Mouse (Mus musculus): ENCODE measurements around the gene Kcnt1.
"Not testable (repeated sequence)": the region's sequence is repeated elsewhere in the genome, so short reads cannot be mapped to it uniquely, and the experiment has no call there.

The Kcnt1 gene

DNA sequence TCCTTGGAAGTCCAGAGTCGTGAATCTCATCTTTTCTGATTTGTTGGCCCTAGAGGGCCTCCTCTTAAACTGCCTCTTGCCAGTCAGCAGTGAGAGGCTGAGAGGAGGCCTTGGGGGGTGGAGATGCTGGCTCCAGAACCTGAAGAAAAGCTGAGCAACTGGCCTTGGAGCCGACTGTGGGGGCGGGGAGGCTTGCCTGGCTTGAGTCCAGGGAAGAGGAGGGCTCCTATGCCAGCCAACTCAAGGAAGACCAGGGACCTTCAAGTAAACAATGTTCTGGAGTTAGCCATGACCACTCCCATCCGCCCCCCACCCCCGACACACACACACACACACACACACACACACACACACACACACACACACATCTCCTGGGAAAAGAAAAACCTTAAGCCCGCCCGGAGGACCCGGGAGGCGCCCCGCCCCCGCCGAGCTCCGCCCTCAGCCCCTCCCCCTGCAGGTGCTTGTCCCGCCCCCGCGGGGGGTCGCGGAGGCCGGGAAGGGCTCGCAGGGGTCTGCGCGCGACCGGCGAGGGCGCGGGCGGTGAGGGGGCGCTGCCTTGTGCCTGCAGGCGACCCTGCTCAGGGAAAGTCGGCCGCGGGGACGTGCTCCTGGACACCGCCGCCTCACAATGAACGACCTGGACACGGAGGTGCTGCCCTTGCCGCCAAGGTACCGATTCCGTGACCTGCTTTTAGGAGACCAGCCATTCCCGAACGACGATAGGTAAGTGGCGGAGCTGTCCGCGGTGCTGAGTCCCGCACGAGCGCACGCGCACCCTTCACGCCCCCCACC lies at the start of gene Kcnt1:
Gene Kcnt1, plus strand, starts transcription at position 398 of the 795 bp plus-strand sequence.
- DNase-seq, result peak; percentile 61

- not testable (repeated sequence) for DNase-seq
Observed at GRCm38 (mm10) chr2:25815748-25816147, 47.8 kb upstream of the Kcnt1 start, which contains the start of gene Glt6d1. Glt6d1 (minus strand) TSS chr2:25815848.

GRCm38 (mm10) chr2:25822806-25823205 lies 40.7 kb upstream of the Kcnt1 start, which contains the start of gene Lcn9:
Lcn9 (plus strand) TSS chr2:25823153.
- no peak for DNase-seq

- no peak for DNase-seq
Observed at GRCm38 (mm10) chr2:25824751-25825150, 38.8 kb upstream of the Kcnt1 start.

GRCm38 (mm10) chr2:25828344-25828947 lies 35.1 kb upstream of the Kcnt1 start:
- no peak for DNase-seq

DNA sequence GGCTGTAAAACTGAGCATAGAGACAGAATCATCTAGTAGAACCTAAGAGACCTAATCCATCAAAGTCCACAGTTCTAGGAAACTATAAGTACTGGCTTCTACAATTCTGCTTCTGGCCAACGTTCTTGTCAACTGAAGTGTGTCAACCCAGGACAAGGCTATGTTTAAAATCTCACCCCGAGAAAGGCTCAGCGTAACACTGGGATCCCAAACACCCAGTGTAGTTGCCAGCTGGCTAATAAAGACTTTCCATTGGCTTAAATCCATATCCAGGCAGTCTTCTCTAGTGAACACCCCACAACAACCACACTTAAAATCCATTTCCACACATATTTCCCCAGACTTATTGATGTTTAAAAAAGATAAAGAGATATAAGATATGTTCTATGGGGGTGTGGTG lies 32.7 kb upstream of the Kcnt1 start:
- DNase-seq, result no peak

- peak; percentile 86 for DNase-seq
Observed at GRCm38 (mm10) chr2:25836291-25836690, 27.2 kb upstream of the Kcnt1 start.

- no peak for DNase-seq
Observed at GRCm38 (mm10) chr2:25842161-25842560, 21.4 kb upstream of the Kcnt1 start.

DNA sequence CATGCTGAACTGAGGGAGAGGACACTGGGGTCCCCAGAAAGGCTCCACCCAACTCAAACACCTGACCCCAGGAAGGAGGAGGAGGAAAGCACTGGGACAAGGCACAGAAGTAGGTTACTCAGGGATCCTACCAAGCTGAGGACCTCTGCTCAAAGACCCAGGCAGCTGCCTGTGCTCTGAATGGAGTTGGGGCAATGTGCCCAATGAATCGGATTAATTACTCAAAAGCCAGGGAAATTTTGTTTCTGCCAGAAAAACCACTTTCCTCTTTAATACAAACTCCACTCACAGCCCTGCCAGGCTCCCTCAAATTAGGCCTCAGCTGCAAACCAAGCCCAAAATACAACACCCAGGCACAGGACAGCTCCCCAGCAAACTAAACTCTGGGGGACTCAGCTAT lies 20.8 kb upstream of the Kcnt1 start:
- no peak for DNase-seq

GRCm38 (mm10) chr2:25844097-25844496 lies 19.4 kb upstream of the Kcnt1 start:
- no peak for DNase-seq

GRCm38 (mm10) chr2:25846516-25846915 lies 17.0 kb upstream of the Kcnt1 start:
- DNase-seq, result no peak

DNA sequence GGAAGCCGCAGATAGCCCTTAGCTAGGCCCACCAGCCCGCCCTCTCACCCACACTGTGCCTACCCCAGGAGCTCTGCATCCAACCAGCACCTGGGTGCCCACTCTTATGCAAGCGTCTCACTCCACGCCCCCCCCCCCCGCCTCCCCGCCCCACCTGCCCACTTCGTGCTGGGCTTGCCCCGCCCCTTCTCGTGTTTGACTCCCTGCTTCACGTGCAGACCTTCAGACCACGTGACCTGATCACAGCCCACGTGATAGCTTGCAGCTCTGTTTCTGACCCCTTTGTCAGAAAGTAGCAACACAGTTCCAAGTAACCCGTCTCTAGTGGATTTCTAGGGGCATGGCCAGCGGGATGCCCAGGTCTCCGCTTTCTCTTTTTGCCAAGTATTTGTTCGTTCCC lies 16.3 kb upstream of the Kcnt1 start, which contains the start of gene Sohlh1:
Gene Sohlh1, minus strand, starts transcription at position 23 of the 400 bp plus-strand sequence.
- DNase-seq, result no peak

DNA sequence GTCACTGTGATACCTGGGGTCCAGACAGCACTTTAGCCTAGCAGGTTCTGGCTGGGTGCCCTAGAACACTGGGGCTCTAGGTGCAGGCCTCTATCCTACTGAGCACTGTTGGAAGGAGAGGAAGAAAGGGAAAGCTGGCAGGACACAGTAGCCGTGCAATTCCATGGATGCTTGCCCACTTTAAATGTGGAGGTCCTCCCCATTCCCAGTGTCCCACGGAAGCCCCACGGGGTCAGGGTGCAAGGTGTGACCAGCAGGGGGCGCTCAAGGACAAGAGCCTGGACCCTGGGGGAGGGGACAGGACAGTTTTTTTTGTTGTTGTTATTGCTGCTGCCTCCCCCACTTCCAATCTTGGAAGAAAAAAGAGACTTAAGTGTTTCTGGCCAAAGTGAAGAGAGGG lies 13.2 kb upstream of the Kcnt1 start:
- peak; percentile 76 for DNase-seq

- no peak for DNase-seq
Observed at GRCm38 (mm10) chr2:25852626-25853025, 10.9 kb upstream of the Kcnt1 start.

DNA sequence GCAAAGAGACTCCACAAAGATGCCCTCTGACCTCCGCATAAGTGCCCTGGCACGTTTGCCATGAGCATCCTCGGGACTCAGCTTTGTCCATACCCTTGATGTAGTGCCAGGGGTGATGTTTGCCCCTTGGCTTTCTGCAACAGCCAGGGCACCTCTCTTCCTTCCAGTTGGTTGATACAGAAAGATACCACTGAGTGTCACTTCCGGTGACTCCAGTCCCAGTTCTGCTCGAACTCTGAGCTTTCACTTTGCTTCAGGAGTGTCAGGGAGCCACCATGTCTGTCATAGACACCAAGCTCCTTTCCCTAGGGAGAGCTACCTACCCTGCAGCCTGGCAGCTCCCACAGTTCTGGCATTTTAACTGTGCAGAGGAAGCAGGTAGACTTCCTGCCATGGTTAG lies 9.5 kb upstream of the Kcnt1 start:
- DNase-seq, result no peak

DNA sequence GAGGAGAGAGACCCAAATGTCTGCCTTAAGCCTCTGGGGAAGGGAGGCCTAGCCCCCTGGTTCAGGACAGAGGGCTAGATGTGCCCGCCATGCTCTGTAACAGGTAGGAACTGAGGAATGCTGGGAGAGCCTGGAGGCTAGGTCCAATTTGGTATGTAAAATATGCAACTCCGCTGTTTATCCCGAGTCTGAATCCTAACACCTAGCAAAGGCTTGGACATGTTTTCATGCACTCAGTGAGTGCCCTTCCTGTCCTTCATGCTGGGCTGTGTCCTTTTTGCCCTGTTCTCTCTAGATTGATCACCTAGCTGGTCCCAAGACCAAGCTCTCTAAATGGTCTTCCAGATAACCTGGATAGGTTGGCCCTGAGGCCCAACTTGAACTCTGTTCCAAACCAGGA lies 3.6 kb upstream of the Kcnt1 start:
- no peak for DNase-seq

DNA sequence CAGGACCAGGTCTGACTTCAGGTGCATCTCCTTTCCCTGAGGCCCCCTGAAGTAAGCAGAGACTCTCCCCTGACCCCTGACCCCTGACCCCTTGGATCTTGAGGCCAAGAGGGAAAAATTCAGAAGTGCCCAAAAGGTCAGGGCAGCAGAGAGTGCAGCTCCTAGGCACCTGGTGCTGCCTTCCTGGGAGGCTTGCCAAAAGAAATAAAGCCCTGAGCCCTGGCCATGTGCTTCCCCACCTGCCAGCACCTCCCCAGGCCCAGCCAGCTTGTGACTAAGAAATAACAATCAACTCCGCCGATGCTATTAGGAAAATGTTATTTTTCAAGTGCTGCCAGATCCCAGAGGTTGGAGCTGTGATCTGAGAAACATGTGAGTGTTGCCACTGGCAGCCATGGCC lies 1.5 kb upstream of the Kcnt1 start:
- no peak for DNase-seq

DNA sequence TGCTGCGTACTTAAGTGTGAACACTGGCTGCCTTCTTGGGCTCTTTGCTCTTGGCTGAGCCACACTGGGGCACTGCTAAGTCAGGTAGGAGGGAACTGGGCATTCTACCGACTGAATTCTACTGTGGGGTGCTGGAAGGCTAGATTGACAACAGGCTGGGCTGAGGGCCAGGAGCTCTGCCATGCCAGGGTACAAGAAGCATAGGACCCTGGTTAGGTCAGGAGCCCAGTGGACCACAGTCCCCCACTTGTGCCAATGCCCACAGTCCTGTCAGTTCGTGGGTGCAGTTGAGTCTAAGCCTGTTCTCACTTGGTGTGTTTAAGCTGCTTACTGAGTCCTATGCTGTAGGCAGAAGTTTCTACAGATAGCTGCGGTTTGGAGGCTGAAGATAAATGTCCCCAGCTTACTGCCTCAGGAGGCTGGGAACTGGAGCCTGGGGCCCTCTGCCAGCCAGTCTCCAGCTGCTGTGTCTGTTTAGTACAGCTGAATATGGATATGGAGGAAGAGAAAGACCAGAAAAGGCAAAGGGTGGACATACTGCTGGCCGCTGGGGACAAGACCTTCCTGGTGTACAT lies 751 bp upstream of the Kcnt1 start:
- DNase-seq, result no peak

- DNase-seq, result no peak
Observed at GRCm38 (mm10) chr2:25864230-25864629, 696 bp downstream of the Kcnt1 start.

- DNase-seq, result peak; percentile 48
Observed at GRCm38 (mm10) chr2:25865412-25865811, 1.9 kb downstream of the Kcnt1 start.

DNA sequence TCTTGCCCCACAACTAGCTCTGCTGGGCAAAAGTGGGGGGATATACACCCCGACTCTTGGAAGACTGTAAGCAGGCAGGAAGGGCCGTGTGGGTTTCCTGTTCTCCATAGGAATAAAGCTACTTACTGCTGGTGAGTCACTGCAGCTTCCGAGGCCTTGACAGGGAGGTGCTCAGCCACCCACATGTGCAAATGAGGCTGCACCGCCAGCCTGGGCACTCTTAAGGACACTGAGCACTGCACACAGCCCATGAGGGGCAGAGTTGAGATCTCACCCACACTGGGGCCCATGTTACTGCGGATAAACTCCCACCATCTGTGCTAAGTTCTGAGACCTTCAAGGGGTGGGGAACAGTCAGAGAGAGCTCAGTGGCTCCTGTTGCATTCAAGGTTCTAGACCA lies 3.1 kb downstream of the Kcnt1 start:
- no peak for DNase-seq

- no peak for DNase-seq
Observed at GRCm38 (mm10) chr2:25877250-25877735, 13.8 kb downstream of the Kcnt1 start.

GRCm38 (mm10) chr2:25877736-25878268 lies 14.3 kb downstream of the Kcnt1 start:
- peak; percentile 82 for DNase-seq

GRCm38 (mm10) chr2:25878516-25878915 lies 15.0 kb downstream of the Kcnt1 start:
- DNase-seq, result peak; percentile 72
